Mouse (Mus musculus) inflammation-experienced regulatory T-cells, adult 16 weeks (primary cell): Measurements from ENCODE around the gene Tardbp. TPM values are rescaled to one million over a fixed set of nuclear protein-coding genes. Genes with fewer than 3 reads are reported as not detected.

Experiments used
- polyA plus RNA-seq: library from polyadenylated mRNA; unstranded; fragments of 100-300 nt; shearing (Covaris generic); gene quantifications from one replicate; pipeline ENCODE4 v1.2.1, GENCODE M21; 2017

Gene Tardbp
- polyA plus RNA-seq: 232 TPM

DNA sequence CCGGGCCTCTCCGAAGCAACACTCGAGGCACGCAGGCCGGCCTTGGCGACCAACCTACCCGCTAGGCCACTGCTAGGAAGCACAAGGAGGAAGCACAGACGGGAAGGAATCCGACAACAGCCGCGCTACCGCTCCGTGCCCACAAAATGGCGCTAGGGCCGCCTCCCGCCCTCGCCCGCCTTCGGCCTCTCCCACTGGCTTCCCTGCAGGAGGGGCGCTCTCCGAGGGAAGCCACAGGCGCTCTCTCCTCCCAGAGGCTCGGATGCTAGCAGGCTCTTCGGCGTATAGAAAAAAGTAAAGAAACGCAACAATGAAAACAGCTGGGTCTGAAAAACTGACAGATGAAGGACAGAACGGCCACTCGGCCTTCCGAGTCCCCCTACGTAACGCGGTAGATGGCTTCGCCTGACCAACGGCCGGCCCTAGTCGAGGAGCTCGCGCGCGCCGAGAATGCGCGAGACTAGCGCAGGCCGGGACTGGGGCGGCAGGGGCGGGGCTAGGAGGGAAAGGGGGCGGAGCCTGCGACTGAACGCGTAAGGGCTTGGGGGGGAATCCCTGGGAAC, at the start of gene Tardbp:
Gene Tardbp, minus strand, starts transcription at position 397 of the 563 bp plus-strand sequence.

DNA sequence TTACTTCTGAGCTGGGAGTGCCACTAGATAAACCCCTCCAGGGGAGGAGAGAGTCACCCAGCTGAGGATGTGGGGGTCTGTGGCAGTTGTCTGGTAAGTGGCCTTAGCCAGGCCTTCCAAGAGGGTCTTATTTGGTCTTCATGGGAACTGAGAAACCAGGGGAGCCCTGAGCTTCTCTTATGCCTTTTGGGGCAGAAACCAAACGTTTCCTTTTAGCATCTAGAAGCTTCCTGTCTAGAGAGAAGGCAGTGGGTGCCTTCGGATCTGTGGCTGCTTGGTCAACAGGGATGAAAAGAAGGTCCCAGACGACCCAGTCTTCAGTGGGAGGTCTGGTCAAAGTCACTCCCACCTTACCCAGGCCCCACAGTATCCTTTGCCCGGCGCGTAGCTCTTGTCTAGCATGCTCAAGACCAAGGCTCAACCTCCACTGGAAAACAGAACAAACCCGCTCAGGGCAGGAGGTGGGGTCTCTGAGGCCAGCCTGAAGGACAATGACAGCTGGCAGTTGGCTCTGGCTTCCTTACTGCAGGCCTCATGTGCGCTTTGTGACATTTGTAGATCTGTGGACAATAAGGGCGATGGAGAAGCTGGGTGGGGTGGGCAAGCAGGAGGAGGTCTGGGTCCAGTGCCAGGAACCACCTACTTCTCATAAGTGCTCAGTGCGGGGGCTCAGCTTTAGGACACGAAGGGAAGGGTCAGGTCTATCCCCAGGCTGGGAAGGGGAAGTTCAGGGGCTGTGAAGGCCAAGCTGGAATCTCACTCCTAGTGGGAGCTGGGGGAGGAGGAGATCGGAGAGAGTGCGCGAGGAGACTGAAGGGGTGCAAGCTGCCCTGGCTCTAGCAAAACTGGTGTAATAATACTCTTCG, 16.7 kb upstream of the Tardbp start, which contains the start of gene Gm572:
Gene Gm572, plus strand, starts transcription at position 27 of the 866 bp plus-strand sequence.

DNA sequence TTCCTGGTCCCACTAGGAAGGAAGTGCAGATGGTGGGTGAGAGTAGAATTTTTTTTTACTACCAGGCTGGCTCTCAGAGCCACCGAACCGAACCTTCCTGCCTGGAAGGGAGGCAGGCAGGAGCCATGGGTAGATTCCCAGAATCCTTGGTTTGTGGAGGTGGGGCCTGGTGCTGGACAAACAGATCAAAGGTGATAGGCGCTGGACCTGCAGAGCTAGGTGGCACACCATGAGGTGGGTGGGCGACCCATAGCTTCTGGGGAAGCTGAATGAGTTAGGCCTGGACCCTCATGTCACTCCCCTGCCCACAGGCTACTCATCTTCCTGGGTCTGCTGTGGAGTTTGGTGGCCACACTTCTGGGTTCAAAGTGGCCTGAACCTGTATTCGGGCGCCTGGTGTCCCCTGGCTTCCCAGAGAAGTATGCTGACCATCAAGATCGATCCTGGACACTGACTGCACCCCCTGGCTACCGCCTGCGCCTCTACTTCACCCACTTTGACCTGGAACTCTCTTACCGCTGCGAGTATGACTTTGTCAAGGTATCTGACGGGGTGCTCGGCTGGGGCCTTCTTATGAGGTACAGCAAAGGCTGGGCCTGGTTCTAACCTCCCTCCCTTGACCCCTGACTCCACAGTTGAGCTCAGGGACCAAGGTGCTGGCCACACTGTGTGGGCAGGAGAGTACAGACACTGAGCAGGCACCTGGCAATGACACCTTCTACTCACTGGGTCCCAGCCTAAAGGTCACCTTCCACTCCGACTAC, 24.3 kb downstream of the Tardbp start, which contains the start of gene Masp2:
Gene Masp2, plus strand, starts transcription at position 198 of the 764 bp plus-strand sequence.

DNA sequence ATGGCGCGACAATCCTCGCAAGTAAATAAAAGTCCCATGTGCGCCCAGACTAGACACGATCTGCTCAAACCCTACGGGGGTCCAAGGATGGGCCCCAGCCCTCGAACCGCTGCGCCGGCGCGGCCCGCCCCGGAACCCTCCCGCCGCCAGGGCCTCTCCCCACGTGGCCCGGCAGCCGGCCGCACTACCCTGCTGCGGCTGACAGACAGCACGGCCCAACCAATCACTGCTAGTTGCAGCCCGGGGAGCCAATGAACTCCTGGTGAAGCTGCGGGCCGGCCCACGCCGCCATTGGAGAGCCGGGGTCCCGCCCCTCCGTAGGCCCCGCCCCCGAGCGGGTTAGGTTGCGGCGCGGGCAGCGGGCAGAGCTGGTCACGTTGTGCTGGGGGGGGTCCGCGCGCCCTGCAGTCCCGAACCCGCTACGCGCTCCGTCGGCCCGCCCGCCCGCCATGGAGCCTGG, 35.6 kb downstream of the Tardbp start, which contains the start of gene Srm:
Gene Srm, plus strand, starts transcription at position 333 of the 460 bp plus-strand sequence.

Other genes with a start within 250 kb of the Tardbp start
- 24.0 TPM for gene Ubiad1, start 182.2 kb downstream of the Tardbp start, polyA plus RNA-seq
- gene Mtor, start 178.4 kb downstream of the Tardbp start, polyA plus RNA-seq: 23.6 TPM
- 0.13 TPM for gene Angptl7, start 126.6 kb downstream of the Tardbp start, polyA plus RNA-seq
- gene Exosc10, start 68.6 kb downstream of the Tardbp start, polyA plus RNA-seq: 136 TPM
- gene Srm, start 35.5 kb downstream of the Tardbp start, polyA plus RNA-seq: 12.4 TPM
- gene Masp2, start 24.5 kb downstream of the Tardbp start, polyA plus RNA-seq: not detected
- gene Gm572, start 16.3 kb upstream of the Tardbp start, polyA plus RNA-seq: not detected
- gene Casz1, start 177.4 kb upstream of the Tardbp start, polyA plus RNA-seq: 4.4 TPM